Mouse (Mus musculus) spleen, adult 2 months (tissue): Measurements from ENCODE around the gene Gpr146. TPM values are rescaled to one million over a fixed set of nuclear protein-coding genes. Genes with fewer than 3 reads are reported as not detected.

Experiments used
- DNase-seq, 2 experiments: peaks; one replicate each; pipeline versions ENCODE4 v3.0.0 to v3.0.0-alpha.2; 2012 to 2021; ENCODE audit warnings: low spot score in 2 of 2, low read depth in 1 of 2
- H3K27ac ChIP-seq: fragments of 200-500 bp; 2 replicates; pipeline ENCODE4 v1.5.1; 2012; ENCODE audit warnings: low read length, inconsistent platforms; ENCODE audit not compliant: insufficient read depth
- H3K27me3 ChIP-seq: fragments of 200-500 bp; 2 replicates; pipeline ENCODE4 v1.6.1; 2012; ENCODE audit warnings: mild to moderate bottlenecking, moderate library complexity, low read length, inconsistent platforms; ENCODE audit not compliant: control insufficient read depth, insufficient read depth
- H3K36me3 ChIP-seq: fragments of 200-500 bp; 2 replicates; pipeline ENCODE4 v1.6.1; 2012; ENCODE audit warnings: mild to moderate bottlenecking, low read length, inconsistent platforms; ENCODE audit not compliant: control insufficient read depth, insufficient read depth
- H3K4me1 ChIP-seq: fragments of 200-500 bp; 2 replicates; pipeline ENCODE4 v1.6.1; 2011; ENCODE audit warnings: inconsistent platforms; ENCODE audit not compliant: control insufficient read depth, insufficient read depth, insufficient read length
- H3K4me3 ChIP-seq: fragments of 200-500 bp; 2 replicates; pipeline ENCODE4 v1.5.1; 2011; ENCODE audit warnings: mild to moderate bottlenecking, inconsistent platforms; ENCODE audit not compliant: insufficient read depth, insufficient read length; ENCODE audit errors: extremely low read depth
- CTCF ChIP-seq: fragments of 200-500 bp; IDR thresholded peaks from 2 replicates; pipeline ENCODE4 v1.5.1; 2011; ENCODE audit warnings: mild to moderate bottlenecking, inconsistent platforms; ENCODE audit not compliant: insufficient read depth, insufficient read length, insufficient replicate concordance; ENCODE audit errors: extremely low read depth
- POLR2A ChIP-seq: fragments of 200-500 bp; IDR thresholded peaks from 2 replicates; pipeline ENCODE4 v1.6.1; 2011; ENCODE audit warnings: low read depth, low read length, inconsistent platforms
- WGBS: fragments of 180-500 bp; shearing (Covaris S2); methylation state at CpG from one replicate; pipeline ENCODE4 v1.1.7; 2018; 5-methylcytosine and 5-hydroxymethylcytosine counted together
- polyA plus RNA-seq: library from polyadenylated mRNA; depleted of rRNA; stranded (reverse); fragments of >200 nt; gene quantifications from 2 replicates; pipeline ENCODE4 v1.2.3, GENCODE M21; 2012

Gene Gpr146
- polyA plus RNA-seq, 1 experiment, result 32.2 TPM

DNA sequence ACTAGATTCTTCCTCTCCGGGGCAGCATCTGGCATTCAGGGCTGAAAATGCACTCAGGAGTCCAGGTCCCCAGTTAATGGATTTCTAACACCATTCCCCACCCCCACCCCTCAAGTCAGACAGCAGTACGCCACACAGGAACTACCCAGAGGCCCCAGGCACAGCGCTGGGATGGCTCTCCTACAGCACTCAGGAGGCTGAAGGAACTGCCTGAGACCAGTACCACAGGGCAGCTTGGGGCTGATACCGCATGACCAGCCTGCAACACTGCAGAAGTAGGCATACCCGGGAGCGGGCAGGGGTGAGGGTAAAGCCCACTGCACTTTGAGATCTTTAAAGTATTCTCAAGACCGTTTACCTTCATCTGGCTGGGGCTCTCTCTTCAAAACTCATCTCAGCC is 28.0 kb downstream of the Gpr146 start:
- no peak for DNase-seq

DNA sequence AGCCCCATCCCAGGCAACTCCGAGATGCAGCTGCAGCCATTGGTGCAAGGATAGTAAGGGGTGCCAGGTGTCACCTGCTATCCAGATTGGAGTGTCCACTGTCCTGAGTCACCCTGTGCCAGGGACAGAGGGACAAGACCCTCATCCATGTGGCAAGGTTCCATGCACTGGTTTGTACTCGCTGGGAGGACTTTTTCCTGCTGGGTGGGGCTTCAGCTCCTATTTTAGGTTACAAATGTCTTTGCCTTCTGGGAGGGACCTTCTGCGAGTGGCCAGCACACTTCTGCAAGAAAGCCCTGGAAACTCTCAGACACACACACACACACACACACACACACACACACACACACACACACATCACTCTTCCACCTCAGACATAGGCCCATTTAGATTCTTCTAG is 28.5 kb downstream of the Gpr146 start:
- H3K4me3 ChIP-seq, result peak overlapping the region; percentile 12; the same call in 1 of the 2 replicates
- WGBS, result 68% methylated on average over 3 of the region's 3 CpGs
- no peak for DNase-seq
- no peaks in the 10 kb centered on the region for H3K36me3 ChIP-seq
- peaks cover 14% of the 10 kb centered on the region; the same call in 1 of the 2 replicates for H3K4me1 ChIP-seq
- TF ChIP-seq POLR2A, result no peak
- TF ChIP-seq CTCF, result no peak
- no peaks in the 10 kb centered on the region for H3K27me3 ChIP-seq
- peak overlapping the region; percentile 56 for H3K27ac ChIP-seq

More for the DNA sequence above, 28.0 kb downstream of the Gpr146 start:
- peaks cover 14% of the 10 kb centered on the region; the same call in 1 of the 2 replicates for H3K4me1 ChIP-seq
- H3K4me3 ChIP-seq, result peak overlapping the region; percentile 12; the same call in 1 of the 2 replicates
- peak overlapping the region; percentile 56 for H3K27ac ChIP-seq
- H3K36me3 ChIP-seq, result no peaks in the 10 kb centered on the region
- H3K27me3 ChIP-seq, result no peaks in the 10 kb centered on the region
- no peak for TF ChIP-seq CTCF
- no peak for TF ChIP-seq POLR2A
- WGBS, result 42% methylated on average over 7 of the region's 7 CpGs

DNA sequence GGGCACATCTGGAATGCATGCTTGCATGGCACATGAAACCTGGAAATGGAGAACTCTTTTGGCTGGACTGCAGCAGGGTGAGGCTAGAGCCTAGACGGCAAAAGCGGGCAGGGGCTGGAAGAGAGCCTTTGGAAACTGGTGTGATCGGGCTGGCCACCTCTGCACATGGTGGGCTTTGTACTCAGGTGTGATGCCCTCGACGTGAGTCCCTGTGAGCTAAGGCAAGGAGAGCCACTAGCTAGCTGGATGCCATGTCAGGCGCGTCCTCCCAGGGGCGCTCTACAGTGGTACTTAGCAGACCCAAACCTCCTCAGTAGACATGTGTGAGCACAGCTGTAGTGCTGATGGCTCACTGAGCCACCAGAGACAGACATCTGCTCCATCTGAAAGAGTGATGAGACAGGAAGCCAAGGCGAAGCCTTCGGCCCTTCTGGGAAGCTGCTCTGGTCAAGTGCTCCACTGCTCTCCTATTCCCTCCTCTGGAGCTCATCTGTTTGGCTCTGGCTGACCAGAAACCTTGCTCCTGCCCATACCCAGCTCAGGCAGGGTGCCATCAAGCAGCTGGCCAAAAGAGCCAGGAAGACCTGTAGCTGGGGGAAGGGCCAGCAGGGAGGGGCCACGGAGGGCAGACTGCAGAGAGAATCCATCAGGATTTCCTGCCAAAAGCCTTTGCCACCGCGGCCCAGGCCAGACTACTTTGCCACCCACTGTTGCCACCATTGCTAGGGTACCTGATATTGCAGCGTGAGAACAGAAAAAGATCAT is 29.8 kb downstream of the Gpr146 start:
- TF ChIP-seq POLR2A, result no peak
- DNase-seq, result no peak
- WGBS, result 49% methylated on average over 14 of the region's 14 CpGs
- Histone ChIP-seq H3K36me3 (no peaks in the 10 kb centered on the region), H3K27me3 (no peaks in the 10 kb centered on the region), H3K4me3 (peak overlapping the region; percentile 49; the same call in 1 of the 2 replicates), H3K4me1 (peaks cover 14% of the 10 kb centered on the region; the same call in 1 of the 2 replicates), H3K27ac (peak overlapping the region; percentile 76)

DNA sequence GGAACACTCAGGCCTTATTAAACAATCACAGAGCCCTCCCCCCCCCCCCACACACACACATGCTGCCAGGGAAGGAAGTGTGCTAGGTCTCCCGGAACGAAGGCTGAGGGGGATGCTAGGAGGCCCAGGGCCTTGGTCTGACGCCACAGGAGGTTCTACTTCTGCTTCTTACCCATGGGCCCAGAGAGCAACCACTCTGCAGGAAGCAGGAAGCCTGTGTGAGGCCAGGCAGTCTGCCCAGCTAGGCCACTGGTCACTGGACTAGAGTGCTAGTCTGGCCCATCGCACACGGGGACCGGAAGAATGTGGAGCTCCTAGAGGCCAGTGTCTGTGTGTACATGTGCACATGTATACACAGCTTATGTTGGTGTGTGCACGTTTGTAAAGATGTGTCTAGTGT is 31.0 kb downstream of the Gpr146 start:
- Histone ChIP-seq H3K27me3 (no peaks in the 10 kb centered on the region), H3K4me1 (peaks cover 9% of the 10 kb centered on the region; the same call in 1 of the 2 replicates), H3K36me3 (no peaks in the 10 kb centered on the region), H3K4me3 (peak overlapping the region; percentile 49), H3K27ac (peak overlapping the region; percentile 76)
- whole genome bisulfite sequencing, result 28% methylated on average over 7 of the region's 7 CpGs
- TF ChIP-seq CTCF, result no peak
- no peak for TF ChIP-seq POLR2A
- DNase-seq, result peak; percentile 36 to 40

DNA sequence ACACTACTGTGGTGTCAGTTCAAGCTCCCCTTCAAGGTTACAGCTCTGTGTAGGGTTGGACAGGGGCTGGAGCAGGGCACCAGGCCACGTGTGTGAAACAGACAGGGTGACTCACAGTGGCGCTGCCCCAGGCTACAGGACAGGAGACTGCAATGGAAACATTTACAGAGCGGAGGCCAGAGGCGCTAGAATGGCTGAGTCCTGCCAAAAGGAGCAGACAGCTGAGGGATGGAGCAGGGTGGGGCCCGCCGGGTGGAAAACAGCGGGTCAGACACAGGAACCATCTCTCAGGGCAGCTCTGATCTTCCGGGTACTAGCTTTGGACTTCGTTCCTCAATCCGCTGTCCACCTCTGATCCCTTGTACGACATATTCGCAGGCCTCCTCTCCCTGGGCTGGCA is 31.9 kb downstream of the Gpr146 start:
- DNase-seq, result no peak
- WGBS, result 83% methylated on average over 12 of the region's 12 CpGs
- Histone ChIP-seq H3K36me3 (no peaks in the 10 kb centered on the region), H3K27ac (no peak overlapping the region; the same call in none of the 2 replicates), H3K4me3 (no peak overlapping the region), H3K4me1 (peaks cover 5% of the 10 kb centered on the region; the same call in 1 of the 2 replicates), H3K27me3 (no peaks in the 10 kb centered on the region)
- TF ChIP-seq POLR2A (no peak), CTCF (no peak)

DNA sequence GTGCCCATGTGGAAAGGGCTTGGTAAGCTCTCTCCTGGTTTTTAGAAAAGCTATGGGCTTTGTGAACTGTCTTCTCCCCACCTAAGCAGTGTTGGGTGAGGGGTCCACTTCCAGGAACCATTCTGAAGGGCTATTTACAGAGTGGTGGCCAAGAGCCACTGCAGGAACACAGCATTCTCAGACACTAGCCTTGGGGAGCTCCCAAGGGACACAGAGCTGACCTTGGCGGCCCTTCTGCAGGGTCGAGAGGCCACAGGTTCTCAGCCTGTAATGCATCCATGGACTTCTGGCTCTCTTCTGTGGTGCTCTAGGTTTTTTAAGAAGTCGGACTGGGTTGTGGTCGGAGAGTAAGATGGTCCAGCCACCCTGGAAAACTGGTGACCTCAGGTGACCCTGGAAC is 32.6 kb downstream of the Gpr146 start:
- Histone ChIP-seq H3K36me3 (no peaks in the 10 kb centered on the region), H3K27me3 (no peaks in the 10 kb centered on the region), H3K4me1 (peaks cover 5% of the 10 kb centered on the region; the same call in 1 of the 2 replicates), H3K27ac (no peak overlapping the region), H3K4me3 (no peak overlapping the region)
- no peak for DNase-seq
- 83% methylated on average over 4 of the region's 4 CpGs for WGBS
- TF ChIP-seq POLR2A (no peak), CTCF (no peak)

DNA sequence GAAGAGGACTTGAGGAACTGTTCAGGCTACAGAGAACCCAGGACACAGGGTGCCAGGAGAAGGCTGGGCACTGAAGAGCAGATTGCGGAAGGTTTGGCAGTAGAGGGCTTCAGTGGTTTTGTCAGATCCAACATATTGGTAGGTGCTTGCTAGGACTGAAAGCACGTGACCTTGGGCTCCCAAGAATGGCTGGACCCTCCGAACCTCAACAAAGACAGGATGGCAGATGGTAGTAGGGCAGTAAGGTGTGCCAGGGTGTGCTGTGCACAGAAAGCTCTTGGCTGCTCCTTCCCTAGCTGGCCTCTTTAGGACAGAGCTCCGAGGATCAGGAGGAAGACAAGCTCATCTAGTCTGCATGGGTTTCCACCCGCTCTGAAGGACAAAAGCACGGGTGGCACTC is 33.6 kb downstream of the Gpr146 start:
- no peak for DNase-seq
- TF ChIP-seq POLR2A (no peak), CTCF (no peak)
- Histone ChIP-seq H3K36me3 (no peaks in the 10 kb centered on the region), H3K4me1 (peaks cover 5% of the 10 kb centered on the region; the same call in 1 of the 2 replicates), H3K4me3 (no peak overlapping the region), H3K27me3 (no peaks in the 10 kb centered on the region), H3K27ac (no peak overlapping the region)
- 95% methylated on average over 6 of the region's 6 CpGs for WGBS
